Mouse (Mus musculus) heart, embryonic 15.5 days (tissue): ENCODE data around the gene 5730522E02Rik. TPM values are rescaled to one million over a fixed set of nuclear protein-coding genes. Genes with fewer than 3 reads are reported as not detected.
A peak's percentile ranks its signal among the peaks of the same experiment; 100 is the strongest.

ENCODE experiments used
- ATAC-seq: fragments of 200-750 bp; cut with Nextera tagmentation; replicated peaks from 2 replicates; pipeline ENCODE4 v1.8.0; 2017; ENCODE audit warnings: low read depth, moderate TSS enrichment; ENCODE audit not compliant: insufficient number of reproducible peaks, insufficient read depth, low FRiP score
- H3K27ac ChIP-seq: fragments of 300-500 bp; sonication (generic); 2 replicates; pipeline ENCODE4 v1.5.1; 2015; ENCODE audit warnings: mild to moderate bottlenecking, inconsistent platforms
- H3K27me3 ChIP-seq: fragments of 300-500 bp; sonication (generic); 2 replicates; pipeline ENCODE4 v1.6.1; 2015; ENCODE audit warnings: inconsistent platforms
- H3K36me3 ChIP-seq: fragments of 300-500 bp; sonication (generic); 2 replicates; pipeline ENCODE4 v1.6.1; 2015; ENCODE audit warnings: mild to moderate bottlenecking, inconsistent platforms
- H3K4me1 ChIP-seq: fragments of 300-500 bp; sonication (generic); replicated peaks from 2 replicates; pipeline ENCODE4 v1.6.1; 2015; ENCODE audit warnings: inconsistent platforms
- H3K4me2 ChIP-seq: fragments of 300-500 bp; sonication (generic); 2 replicates; pipeline ENCODE4 v1.6.1; 2015; ENCODE audit warnings: inconsistent platforms, mild to moderate bottlenecking, moderate library complexity
- H3K4me3 ChIP-seq: fragments of 300-500 bp; sonication (generic); 2 replicates; pipeline ENCODE4 v1.5.1; 2015; ENCODE audit warnings: mild to moderate bottlenecking, inconsistent platforms
- H3K9ac ChIP-seq: fragments of 300-500 bp; sonication (generic); 2 replicates; pipeline ENCODE4 v1.6.1; 2015; ENCODE audit warnings: mild to moderate bottlenecking, inconsistent platforms
- H3K9me3 ChIP-seq: fragments of 300-500 bp; sonication (generic); replicated peaks from 2 replicates; pipeline ENCODE4 v1.6.1; 2016; ENCODE audit warnings: inconsistent platforms
- WGBS: fragments of 180-500 bp; shearing (Covaris S2); methylation state at CpG from one replicate; pipeline ENCODE4 v1.1.7; 2015; ENCODE audit warnings: mixed read lengths; 5-methylcytosine and 5-hydroxymethylcytosine counted together
- polyA plus RNA-seq: library from polyadenylated mRNA; unstranded; fragments of >200 nt; fragmentation: Nextera tagmentation; extraction: Ambion mirVana; gene quantifications from 2 replicates; pipeline ENCODE4 v1.2.1, GENCODE M21; 2015

The 5730522E02Rik gene
- polyA plus RNA-seq, 1 experiment from 2014 or later, result 1.3 TPM

- Histone ChIP-seq H3K4me3 (peak overlapping the region; percentile 4; the same call in 1 of the 2 replicates), H3K27ac (no peak overlapping the region), H3K4me1 (no peaks in the 10 kb centered on the region), H3K9me3 (no peaks in the 10 kb centered on the region), H3K36me3 (no peaks in the 10 kb centered on the region), H3K27me3 (no peaks in the 10 kb centered on the region), H3K4me2 (peak overlapping the region; percentile 40), H3K9ac (no peak overlapping the region)
- no peak for ATAC-seq
- WGBS, result 9% methylated on average over 9 of the region's 9 CpGs
These were observed 347.9 kb downstream of the 5730522E02Rik start for GRCm38 (mm10) chr11:25862686-25863085.

DNA sequence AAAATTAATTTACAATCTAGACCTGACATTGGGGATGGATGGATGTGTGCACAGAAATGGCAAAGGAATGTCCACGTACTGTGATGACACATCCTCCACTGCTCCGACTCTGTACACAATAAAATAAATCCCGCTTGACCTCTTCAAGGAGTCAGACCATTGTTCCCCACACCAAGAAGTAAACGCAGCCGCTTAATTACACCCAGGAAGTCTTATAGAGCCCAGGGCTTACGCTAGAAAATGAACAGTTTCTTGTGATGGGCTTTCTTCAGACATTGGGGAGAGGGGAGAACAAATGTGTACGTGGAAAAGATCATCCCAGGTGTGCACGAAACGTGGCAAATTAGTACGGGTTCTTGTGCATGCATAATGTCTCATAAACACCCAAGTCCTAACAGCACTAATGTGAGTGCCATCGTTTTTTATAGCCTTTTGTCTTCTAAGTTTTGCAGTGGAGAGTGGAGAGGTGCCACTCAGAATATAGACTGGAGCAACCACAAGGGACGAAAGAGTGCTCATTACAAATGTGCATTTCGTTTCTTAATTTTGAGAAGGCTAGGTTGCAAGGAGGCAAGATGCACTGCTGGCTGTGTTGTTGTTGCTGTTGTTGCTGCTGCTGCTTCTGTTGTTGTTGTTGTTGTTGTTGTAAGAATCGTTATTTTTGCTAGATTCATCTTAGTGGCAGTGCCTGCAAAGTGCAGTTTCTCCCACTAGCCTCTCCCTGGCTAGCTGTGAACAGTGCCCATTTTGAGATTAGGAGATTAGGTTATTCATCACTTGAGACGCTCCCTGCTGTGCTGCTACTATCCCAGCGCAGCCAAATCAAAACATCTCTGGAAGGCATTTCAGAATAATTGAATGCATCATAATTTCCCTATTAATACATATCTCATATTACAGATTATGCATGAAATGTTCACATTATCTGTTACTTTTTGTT lies 353.7 kb downstream of the 5730522E02Rik start:
- ATAC-seq, result no peak
- H3K4me1 ChIP-seq, result no peaks in the 10 kb centered on the region
- H3K9ac ChIP-seq, result no peak overlapping the region
- H3K27ac ChIP-seq, result no peak overlapping the region
- H3K9me3 ChIP-seq, result no peaks in the 10 kb centered on the region
- H3K4me3 ChIP-seq, result no peak overlapping the region
- no peaks in the 10 kb centered on the region for H3K27me3 ChIP-seq
- H3K36me3 ChIP-seq, result no peaks in the 10 kb centered on the region
- 68% methylated on average over 16 of the region's 16 CpGs for WGBS
- H3K4me2 ChIP-seq, result no peak overlapping the region

- Histone ChIP-seq H3K4me3 (no peak overlapping the region), H3K4me2 (no peak overlapping the region), H3K9me3 (no peaks in the 10 kb centered on the region), H3K27ac (no peak overlapping the region), H3K9ac (no peak overlapping the region), H3K36me3 (no peaks in the 10 kb centered on the region), H3K27me3 (no peaks in the 10 kb centered on the region), H3K4me1 (no peaks in the 10 kb centered on the region)
- ATAC-seq, result no peak
- 60% methylated on average over 9 of the region's 9 CpGs for WGBS
These were observed 354.8 kb downstream of the 5730522E02Rik start for GRCm38 (mm10) chr11:25855794-25856193.

- Histone ChIP-seq H3K9ac (no peak overlapping the region), H3K4me2 (no peak overlapping the region), H3K9me3 (no peaks in the 10 kb centered on the region), H3K36me3 (no peaks in the 10 kb centered on the region), H3K4me1 (no peaks in the 10 kb centered on the region), H3K27ac (no peak overlapping the region), H3K4me3 (no peak overlapping the region), H3K27me3 (no peaks in the 10 kb centered on the region)
- no peak for ATAC-seq
- WGBS, result 81% methylated on average over 10 of the region's 10 CpGs
These were observed 356.3 kb downstream of the 5730522E02Rik start for GRCm38 (mm10) chr11:25854216-25854615.

- ATAC-seq, result no peak
- no peak overlapping the region for H3K4me2 ChIP-seq
- no peaks in the 10 kb centered on the region for H3K9me3 ChIP-seq
- H3K9ac ChIP-seq, result no peak overlapping the region
- H3K4me1 ChIP-seq, result no peaks in the 10 kb centered on the region
- H3K27me3 ChIP-seq, result no peaks in the 10 kb centered on the region
- WGBS, result 53% methylated on average over 5 of the region's 5 CpGs
- no peaks in the 10 kb centered on the region for H3K36me3 ChIP-seq
- no peak overlapping the region for H3K27ac ChIP-seq
- no peak overlapping the region for H3K4me3 ChIP-seq
These were observed 357.5 kb downstream of the 5730522E02Rik start for GRCm38 (mm10) chr11:25853032-25853431.

GRCm38 (mm10) chr11:25848824-25849644 lies 361.5 kb downstream of the 5730522E02Rik start:
- no peaks in the 10 kb centered on the region for H3K36me3 ChIP-seq
- H3K27me3 ChIP-seq, result no peaks in the 10 kb centered on the region
- ATAC-seq, result no peak; the same call in 1 of the 2 replicates
- no peaks in the 10 kb centered on the region for H3K9me3 ChIP-seq
- H3K4me1 ChIP-seq, result no peaks in the 10 kb centered on the region
- 38% methylated on average over 14 of the region's 14 CpGs for WGBS
- peak overlapping the region; percentile 48 for H3K4me2 ChIP-seq
- H3K27ac ChIP-seq, result no peak overlapping the region
- H3K9ac ChIP-seq, result no peak overlapping the region; the same call in 1 of the 2 replicates
- H3K4me3 ChIP-seq, result peak overlapping the region; percentile 30

DNA sequence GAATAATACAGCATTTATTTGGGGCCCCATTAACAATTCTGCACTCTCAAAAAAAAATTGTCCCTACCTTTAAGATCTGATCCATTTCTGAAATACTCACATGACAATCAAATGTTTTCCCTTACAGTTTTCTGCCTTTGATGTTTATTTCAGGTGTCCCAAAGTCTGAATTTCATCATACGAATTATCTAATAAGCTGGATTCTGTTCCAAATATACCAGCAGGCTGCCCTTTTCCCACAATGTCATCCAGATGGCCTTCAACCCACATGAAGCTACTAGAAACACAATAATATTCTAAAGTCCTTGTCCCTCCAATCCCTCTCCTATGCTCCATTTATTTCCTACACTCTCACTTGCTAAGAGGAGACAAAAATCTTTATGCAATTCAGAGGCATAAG lies 372.1 kb downstream of the 5730522E02Rik start:
- H3K27me3 ChIP-seq, result no peaks in the 10 kb centered on the region
- no peaks in the 10 kb centered on the region for H3K9me3 ChIP-seq
- H3K4me3 ChIP-seq, result no peak overlapping the region
- H3K4me1 ChIP-seq, result 0 out of 2 replicates have a peak, but pooled peaks cover 5% of the 10 kb centered on the region
- WGBS, result 67% methylated on average over 1 of the region's 1 CpGs
- no peak overlapping the region for H3K27ac ChIP-seq
- H3K4me2 ChIP-seq, result no peak overlapping the region
- no peak for ATAC-seq
- no peaks in the 10 kb centered on the region for H3K36me3 ChIP-seq
- H3K9ac ChIP-seq, result no peak overlapping the region

DNA sequence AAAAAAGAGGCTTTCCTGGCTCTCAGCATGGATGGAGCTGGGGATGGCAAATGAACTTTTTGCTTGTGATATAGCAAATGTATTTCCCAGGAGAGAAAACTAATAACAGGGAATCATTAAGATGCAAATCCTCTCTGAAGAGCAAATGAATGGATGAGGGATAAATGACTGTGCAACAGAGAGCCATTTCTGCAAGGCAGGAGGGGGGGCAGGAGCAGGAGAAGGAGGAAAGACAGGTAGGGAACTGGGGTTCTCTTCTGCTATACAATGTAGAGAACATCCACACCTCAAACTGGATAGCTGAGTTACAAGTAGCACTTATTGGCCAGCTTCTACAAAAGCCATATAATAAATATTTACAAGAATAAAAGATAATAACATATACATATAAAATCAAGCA lies 390.8 kb downstream of the 5730522E02Rik start:
- H3K4me2 ChIP-seq, result no peak overlapping the region
- no peak overlapping the region for H3K9ac ChIP-seq
- H3K27me3 ChIP-seq, result no peaks in the 10 kb centered on the region
- no peak for ATAC-seq
- no peak overlapping the region for H3K27ac ChIP-seq
- H3K9me3 ChIP-seq, result no peaks in the 10 kb centered on the region
- no peaks in the 10 kb centered on the region for H3K36me3 ChIP-seq
- H3K4me3 ChIP-seq, result no peak overlapping the region
- H3K4me1 ChIP-seq, result no peaks in the 10 kb centered on the region

- no peaks in the 10 kb centered on the region for H3K36me3 ChIP-seq
- WGBS, result 69% methylated on average over 2 of the region's 2 CpGs
- H3K9ac ChIP-seq, result no peak overlapping the region
- ATAC-seq, result no peak
- H3K27ac ChIP-seq, result no peak overlapping the region
- H3K9me3 ChIP-seq, result no peaks in the 10 kb centered on the region
- no peak overlapping the region for H3K4me2 ChIP-seq
- no peak overlapping the region for H3K4me3 ChIP-seq
- H3K4me1 ChIP-seq, result no peaks in the 10 kb centered on the region
- H3K27me3 ChIP-seq, result no peaks in the 10 kb centered on the region
These were observed 397.1 kb downstream of the 5730522E02Rik start for GRCm38 (mm10) chr11:25813446-25813845.

DNA sequence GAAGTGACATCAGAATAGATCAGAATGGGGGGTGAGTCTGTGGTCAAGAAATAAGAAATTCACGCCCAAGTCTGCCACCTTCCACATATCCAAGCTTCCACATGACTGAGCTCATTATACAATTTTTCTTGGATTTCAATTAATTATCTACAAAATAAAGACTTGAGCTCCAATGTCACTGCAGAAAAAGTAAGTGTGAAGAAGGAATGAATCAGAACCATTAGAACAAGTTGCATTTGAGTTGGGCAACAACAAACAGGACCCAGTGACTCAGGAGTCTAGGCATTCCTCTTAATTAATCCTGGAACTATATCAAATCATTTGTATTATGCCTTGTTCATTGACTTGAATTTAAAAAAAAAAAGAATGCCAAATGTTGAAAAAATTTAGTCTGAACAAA lies 422.9 kb downstream of the 5730522E02Rik start:
- Histone ChIP-seq H3K27ac (no peak overlapping the region), H3K4me1 (no peaks in the 10 kb centered on the region), H3K4me2 (no peak overlapping the region), H3K36me3 (no peaks in the 10 kb centered on the region), H3K9ac (no peak overlapping the region), H3K9me3 (no peaks in the 10 kb centered on the region), H3K27me3 (no peaks in the 10 kb centered on the region), H3K4me3 (no peak overlapping the region)
- ATAC-seq, result no peak
- 86% methylated on average over 1 of the region's 1 CpGs for WGBS

- Histone ChIP-seq H3K27ac (no peak overlapping the region), H3K4me1 (no peaks in the 10 kb centered on the region), H3K9me3 (no peaks in the 10 kb centered on the region), H3K4me3 (no peak overlapping the region), H3K4me2 (no peak overlapping the region), H3K36me3 (no peaks in the 10 kb centered on the region), H3K27me3 (no peaks in the 10 kb centered on the region), H3K9ac (no peak overlapping the region)
- no peak for ATAC-seq
- 85% methylated on average over 1 of the region's 1 CpGs for WGBS
These were observed 438.3 kb downstream of the 5730522E02Rik start for GRCm38 (mm10) chr11:25772231-25772630.
